Mouse (Mus musculus) stomach, postnatal 0 days (tissue): ENCODE measurements around the gene Washc3.

Source experiments
- CTCF ChIP-seq: IDR thresholded peaks from 2 replicates; pipeline ENCODE4 v1.5.1; 2016; ENCODE audit warnings: antibody characterized with exemption, low read depth, mild to moderate bottlenecking, moderate library complexity
- EP300 ChIP-seq: optimal IDR thresholded peaks from 2 replicates; pipeline ENCODE3; 2016; ENCODE audit warnings: antibody characterized with exemption

- no peak for TF ChIP-seq CTCF
- no peak for TF ChIP-seq EP300
Measured at GRCm38 (mm10) chr10:88231671-88232070, 30.8 kb downstream of the Washc3 start.
